Mouse (Mus musculus): ENCODE measurements at regions not wholly inside any gene's neighbourhood (a gene's known extent, or its start where the extent isn't known, plus 50 kb on each side); places are given as distances from the start of the nearest gene placed in this dataset.

GRCm38 (mm10) chr8:15593106-15593505 is 547.2 kb upstream of the BB014433 start:
- TF ChIP-seq MAFK (IDR thresholded peaks at IDR 0.05; ENCODE audit: borderline replicate concordance, low read depth, low read length) (no peak), SMC3 (IDR thresholded peaks at IDR 0.05; ENCODE audit: low read depth, low read length) (no peak), POLR2A (IDR thresholded peaks at IDR 0.05; ENCODE audit: control insufficient read depth in 1 of 2, insufficient read depth in 1 of 2, low read depth in 1 of 2, low read length in 2 of 2, poor library complexity in 1 of 2) (no peak), KAT2A (conservative IDR thresholded peaks at IDR 0.05; ENCODE audit: low read depth, low read length) (no peak), ZNF384 (IDR thresholded peaks at IDR 0.05; ENCODE audit: low read depth, low read length) (no peak), ZKSCAN1 (IDR thresholded peaks at IDR 0.05; ENCODE audit: low read depth, low read length) (no peak), MYC (IDR thresholded peaks at IDR 0.05; ENCODE audit: low read depth, low read length) (no peak), UBTF (IDR thresholded peaks at IDR 0.05; ENCODE audit: borderline replicate concordance, insufficient read depth, low read depth, low read length) (no peak), TBP (IDR thresholded peaks at IDR 0.05; ENCODE audit: low read depth, low read length) (no peak), GABPA (IDR thresholded peaks at IDR 0.05; ENCODE audit: low read depth, low read length) (no peak), POLR2AphosphoS5 (IDR thresholded peaks at IDR 0.05; ENCODE audit: borderline replicate concordance, low read depth, low read length) (no peak), RAD21 (IDR thresholded peaks at IDR 0.05; ENCODE audit: low read depth, low read length) (no peak)
- no peaks in the 10 kb centered on the region for H3K79me2 ChIP-seq (ENCODE audit: control insufficient read depth, insufficient read depth, low read length, poor library complexity)
- no peaks in the 10 kb centered on the region for H3K4me1 ChIP-seq (ENCODE audit: control insufficient read depth in 1 of 2, insufficient read depth in 2 of 2, low read length in 2 of 2)
- no peaks in the 10 kb centered on the region for H3K9me3 ChIP-seq (replicated peaks; ENCODE audit: insufficient read depth, low read length)
- DNase-seq (ENCODE audit: low read depth, low spot score): no peak
- H3K36me3 ChIP-seq (ENCODE audit: control insufficient read depth in 1 of 2, insufficient read depth in 2 of 2, low read length in 2 of 2): no peaks in the 10 kb centered on the region
- H3K9ac ChIP-seq (ENCODE audit: control insufficient read depth, low read depth, low read length, poor library complexity, severe bottlenecking): no peak overlapping the region
- no peak overlapping the region for H3K27ac ChIP-seq (ENCODE audit: control insufficient read depth, low read depth, low read length)
- H3K4me3 ChIP-seq (ENCODE audit: control insufficient read depth in 1 of 2, insufficient read depth in 1 of 2, low read depth in 2 of 2, low read length in 2 of 2): no peak overlapping the region
- no peaks in the 10 kb centered on the region for H3K27me3 ChIP-seq (ENCODE audit: control insufficient read depth in 1 of 2, insufficient read depth in 2 of 2, low read length in 2 of 2)

- H3K4me1 ChIP-seq (ENCODE audit: control insufficient read depth in 1 of 2, insufficient read depth in 2 of 2, low read length in 2 of 2): no peaks in the 10 kb centered on the region
- H3K27ac ChIP-seq (ENCODE audit: control insufficient read depth, low read depth, low read length): no peak overlapping the region
- no peak for DNase-seq (ENCODE audit: low read depth, low spot score)
- no peaks in the 10 kb centered on the region for H3K27me3 ChIP-seq (ENCODE audit: control insufficient read depth in 1 of 2, insufficient read depth in 2 of 2, low read length in 2 of 2)
- no peaks in the 10 kb centered on the region for H3K9me3 ChIP-seq (replicated peaks; ENCODE audit: insufficient read depth, low read length)
- H3K9ac ChIP-seq (ENCODE audit: control insufficient read depth, low read depth, low read length, poor library complexity, severe bottlenecking): no peak overlapping the region
- no peaks in the 10 kb centered on the region for H3K36me3 ChIP-seq (ENCODE audit: control insufficient read depth in 1 of 2, insufficient read depth in 2 of 2, low read length in 2 of 2)
- H3K4me3 ChIP-seq (ENCODE audit: control insufficient read depth in 1 of 2, insufficient read depth in 1 of 2, low read depth in 2 of 2, low read length in 2 of 2): no peak overlapping the region
- TF ChIP-seq CHD1 (IDR thresholded peaks at IDR 0.05; ENCODE audit: low read depth, low read length) (no peak), ETS1 (IDR thresholded peaks at IDR 0.05; ENCODE audit: low read depth, low read length) (no peak), JUND (IDR thresholded peaks at IDR 0.05; ENCODE audit: low read depth, low read length) (no peak), ZC3H11A (IDR thresholded peaks at IDR 0.05; ENCODE audit: low read depth, low read length) (no peak), E2F4 (IDR thresholded peaks at IDR 0.05; ENCODE audit: borderline replicate concordance, low read depth, low read length) (no peak), POLR2AphosphoS5 (IDR thresholded peaks at IDR 0.05; ENCODE audit: borderline replicate concordance, low read depth, low read length) (no peak), MXI1 (IDR thresholded peaks at IDR 0.05; ENCODE audit: low read depth, low read length) (no peak), EP300 (IDR thresholded peaks at IDR 0.05; ENCODE audit: low read depth in 1 of 2, low read length in 2 of 2) (no peak)
- no peaks in the 10 kb centered on the region for H3K79me2 ChIP-seq (ENCODE audit: control insufficient read depth, insufficient read depth, low read length, poor library complexity)
These were observed 537.9 kb upstream of the BB014433 start for GRCm38 (mm10) chr8:15583782-15584181.

Data from MEL (cell line).